Mouse (Mus musculus) 3T3-L1 (cell line): ENCODE data around the gene Wwc2.

Source experiments
- DNase-seq: peaks from one replicate; pipeline ENCODE4 v3.0.0-alpha.2; 2015; ENCODE audit warnings: low read depth, low spot score

The Wwc2 gene

DNA sequence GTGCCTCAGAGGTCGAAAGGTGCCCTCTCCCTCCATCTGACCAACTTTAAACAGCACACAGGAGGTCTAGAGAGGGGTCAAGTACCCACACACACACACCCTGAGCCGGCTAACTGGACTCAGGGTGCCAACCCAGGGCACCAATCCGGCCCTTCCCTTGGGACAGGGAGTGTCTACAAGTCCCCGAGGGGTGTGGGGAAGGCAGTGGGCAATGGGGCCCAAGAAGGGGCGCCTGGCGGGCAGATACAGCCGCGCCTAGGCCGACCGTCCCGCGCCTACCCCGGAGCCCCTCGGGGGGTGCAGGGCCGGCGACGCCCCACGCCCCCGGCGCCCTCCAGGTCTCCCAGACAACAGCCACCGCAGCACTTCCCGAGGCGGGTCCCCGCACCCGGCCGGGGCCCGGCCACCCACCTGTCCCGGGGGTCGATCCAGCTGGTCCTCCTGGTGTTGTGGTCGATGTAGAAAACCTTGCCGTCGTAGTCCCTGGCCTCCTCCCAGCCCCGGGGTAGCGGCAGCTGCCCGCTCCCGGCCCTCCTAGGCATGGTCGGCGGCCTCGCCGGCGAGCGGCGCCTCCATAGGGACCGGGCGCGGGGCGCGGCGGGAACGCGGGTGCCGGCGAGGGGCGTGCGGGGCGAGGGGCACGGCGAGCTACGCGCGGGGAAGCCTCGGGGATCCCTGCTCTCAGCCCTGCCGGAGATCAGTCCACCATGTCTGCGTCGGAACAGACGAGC, 904 bp downstream of the Wwc2 start:
- peak; percentile 39 for DNase-seq

DNA sequence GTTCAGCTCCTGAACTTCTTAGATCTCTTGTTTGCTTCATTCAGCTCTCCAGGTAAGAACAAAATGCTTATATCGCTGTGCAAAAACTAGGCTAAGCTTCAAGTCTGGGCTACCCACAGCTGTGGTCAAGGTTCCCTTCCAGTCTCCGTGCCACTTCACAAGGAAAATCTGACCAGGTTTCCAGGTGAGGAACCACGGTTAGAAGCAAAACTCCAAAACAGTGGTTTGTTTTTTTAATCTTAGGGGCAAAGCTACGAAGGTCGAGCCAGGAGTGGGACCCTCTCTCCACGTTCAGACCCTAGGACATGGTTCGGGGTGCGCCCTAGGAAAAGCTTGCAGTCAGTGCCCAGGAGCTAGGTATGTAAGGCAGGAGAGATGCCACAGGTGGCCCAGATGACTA, 1.5 kb downstream of the Wwc2 start:
- DNase-seq: peak; percentile 25

DNA sequence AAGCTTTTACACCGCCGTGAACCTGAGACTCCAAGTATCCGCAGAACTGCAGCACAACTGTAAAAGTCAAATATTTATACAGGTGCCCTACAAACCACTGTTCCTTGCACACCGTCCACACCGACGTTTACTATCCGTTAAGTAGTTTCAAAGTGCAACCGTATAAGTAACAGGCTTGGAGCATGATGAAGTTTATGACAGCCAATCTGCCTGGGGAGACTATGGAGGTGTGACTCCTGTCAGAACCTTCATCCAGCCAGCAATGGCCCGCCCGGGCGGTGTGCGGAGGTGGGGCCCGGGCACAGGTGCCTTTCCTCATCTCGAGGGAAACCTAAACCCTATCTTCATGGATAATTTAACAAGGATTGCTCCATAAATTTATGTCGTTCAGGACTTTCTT, 2.6 kb downstream of the Wwc2 start:
- no peak for DNase-seq

DNA sequence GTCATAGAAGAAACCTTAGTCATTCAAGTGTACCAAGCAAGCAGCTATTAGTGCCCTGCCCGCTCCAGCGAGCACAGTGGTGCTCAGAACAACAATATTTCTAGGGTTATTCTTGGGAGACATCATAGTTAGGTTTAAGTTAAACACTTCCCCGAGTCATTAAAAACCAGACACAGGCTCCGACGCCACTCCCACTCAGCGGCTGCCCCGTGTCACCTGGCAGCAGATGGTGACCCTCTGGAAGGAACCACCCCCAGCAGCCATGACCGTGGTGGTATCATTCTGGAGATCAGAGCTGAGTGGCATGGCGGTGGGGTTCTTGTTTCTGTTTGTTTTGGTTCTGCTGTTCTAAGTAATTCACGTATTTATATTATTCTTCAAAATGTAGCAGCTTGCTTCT, 5.1 kb downstream of the Wwc2 start:
- DNase-seq: no peak

DNA sequence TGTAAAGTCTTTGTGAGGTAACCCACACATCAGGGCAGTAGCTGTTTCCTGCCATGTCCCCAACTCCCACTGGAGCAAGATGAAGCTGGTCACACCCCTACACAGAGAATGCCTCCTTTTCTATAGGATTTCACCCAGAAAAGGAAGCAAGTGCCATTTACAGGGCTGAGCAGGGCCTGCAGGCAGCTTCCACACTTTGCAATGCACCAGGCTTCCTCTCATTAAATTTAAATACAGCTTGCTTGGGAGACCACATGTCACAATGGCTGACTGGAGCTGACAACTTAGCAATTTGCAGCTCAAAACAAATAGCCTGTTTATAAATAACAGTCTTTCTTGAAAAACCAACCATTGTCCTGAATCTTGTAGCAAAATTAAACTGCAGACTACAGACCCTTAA, 5.5 kb downstream of the Wwc2 start:
- DNase-seq: no peak

DNA sequence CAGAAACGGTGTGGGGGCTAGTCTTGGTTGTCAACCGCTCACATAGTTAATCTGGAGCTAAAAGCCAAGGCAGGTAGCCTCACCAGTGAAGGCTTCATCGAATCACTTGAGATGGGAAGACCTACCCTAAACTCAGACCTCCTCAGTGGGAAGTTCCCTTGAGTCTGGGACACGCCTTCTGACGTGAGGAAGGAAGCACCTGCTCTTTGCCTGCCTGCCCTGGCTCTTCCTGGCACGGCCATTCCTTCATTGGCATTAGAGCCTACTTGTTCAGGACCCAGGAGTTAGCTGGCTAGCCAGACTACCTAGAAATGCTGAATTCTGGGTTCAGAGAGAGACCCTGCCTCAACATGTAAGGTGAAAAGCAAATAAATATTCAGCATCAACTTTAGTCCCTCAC, 9.6 kb downstream of the Wwc2 start:
- DNase-seq: no peak

DNA sequence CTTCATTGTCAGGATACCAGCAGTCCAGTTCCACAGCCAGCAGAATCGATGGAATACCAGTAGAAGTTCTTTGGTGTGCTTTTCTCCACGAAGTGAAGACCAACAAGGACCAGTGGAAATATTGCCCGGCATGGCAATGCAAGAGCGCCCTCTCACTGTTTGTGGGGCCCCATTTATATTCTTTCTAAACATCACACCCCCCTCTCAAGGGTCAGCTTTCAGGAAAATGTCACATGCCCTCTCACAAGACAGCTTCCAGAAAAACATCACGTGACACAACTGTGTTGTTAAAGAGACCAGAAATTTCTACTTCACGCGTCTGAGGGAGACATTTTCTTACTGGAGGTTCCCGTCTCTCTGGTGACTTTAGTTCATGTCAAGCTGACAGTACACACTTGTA, 10.8 kb downstream of the Wwc2 start:
- DNase-seq: no peak

DNA sequence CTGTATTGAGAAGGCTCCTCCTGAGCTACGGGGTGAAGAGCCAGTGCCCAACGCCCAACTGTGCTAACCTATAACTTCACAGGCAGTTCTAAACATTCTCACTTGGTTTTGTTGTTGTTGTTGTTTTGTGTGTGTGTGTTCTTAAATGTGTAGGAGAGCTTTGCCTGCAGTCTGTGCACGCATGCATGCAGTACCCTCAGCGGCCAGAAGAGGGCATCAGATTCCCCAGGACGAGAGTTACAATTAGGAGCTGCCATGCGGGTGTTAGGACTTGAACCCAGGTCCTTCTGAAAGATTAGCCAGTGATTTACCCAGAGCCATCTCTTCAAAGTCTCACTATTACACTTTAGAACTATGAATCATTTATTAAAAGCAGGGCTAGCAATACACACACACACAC, 12.0 kb downstream of the Wwc2 start:
- DNase-seq: peak; percentile 21

DNA sequence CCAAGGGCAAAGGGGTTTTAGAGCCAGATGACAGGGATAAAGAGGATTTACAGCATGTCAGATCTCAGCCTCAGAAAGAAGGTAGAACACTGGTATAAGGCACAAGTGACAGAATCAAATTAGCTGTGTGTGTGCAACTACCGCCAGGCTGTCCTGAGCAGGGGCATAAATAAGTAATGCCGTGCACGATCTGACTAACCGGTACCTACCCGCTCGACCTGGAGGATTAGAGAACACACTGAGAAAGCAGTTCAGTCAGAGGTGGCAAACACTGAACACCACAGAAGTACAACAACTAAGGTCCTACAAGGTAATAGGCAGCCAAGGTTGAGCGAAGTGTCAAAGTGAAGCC, 15.8 kb downstream of the Wwc2 start:
- no peak for DNase-seq

DNA sequence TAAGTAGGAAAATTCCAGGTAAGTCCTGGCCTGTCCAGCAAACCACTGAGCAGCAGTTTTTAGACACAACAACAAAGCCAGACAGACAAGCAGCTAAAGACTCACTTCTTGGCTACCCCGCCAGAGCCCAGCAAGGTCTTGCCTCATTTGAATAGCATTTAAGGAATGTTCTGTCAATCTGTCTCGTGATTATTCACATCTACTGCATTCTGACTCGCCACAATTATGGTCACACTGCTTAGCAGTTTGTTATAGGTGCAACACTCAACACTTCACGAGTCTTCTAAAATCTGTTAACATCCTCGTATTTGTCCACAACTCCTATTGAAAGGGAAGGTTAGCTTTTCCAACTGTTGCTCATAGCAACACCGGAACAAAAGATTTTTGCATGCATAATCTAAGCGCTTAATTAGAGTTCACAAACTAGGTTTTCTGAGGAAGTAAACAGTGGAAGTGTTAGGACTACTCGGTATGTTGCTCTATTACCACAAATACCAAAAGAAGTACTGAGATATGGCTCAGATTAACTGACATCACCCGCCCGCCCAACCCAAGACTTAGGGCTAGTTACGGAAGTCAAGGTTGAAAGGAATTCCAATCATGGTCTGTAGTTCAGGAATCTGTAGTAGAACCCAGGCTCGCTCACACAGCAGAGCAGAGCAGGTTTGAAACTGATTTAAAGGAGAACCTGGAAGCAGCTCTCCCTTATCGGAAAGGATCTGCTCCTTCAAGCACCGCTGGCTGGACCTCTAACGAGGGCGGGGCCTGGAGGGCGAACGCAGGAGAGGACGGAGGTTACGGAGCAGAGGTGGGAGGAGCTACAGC, 16.4 kb downstream of the Wwc2 start:
- DNase-seq: peak; percentile 87

DNA sequence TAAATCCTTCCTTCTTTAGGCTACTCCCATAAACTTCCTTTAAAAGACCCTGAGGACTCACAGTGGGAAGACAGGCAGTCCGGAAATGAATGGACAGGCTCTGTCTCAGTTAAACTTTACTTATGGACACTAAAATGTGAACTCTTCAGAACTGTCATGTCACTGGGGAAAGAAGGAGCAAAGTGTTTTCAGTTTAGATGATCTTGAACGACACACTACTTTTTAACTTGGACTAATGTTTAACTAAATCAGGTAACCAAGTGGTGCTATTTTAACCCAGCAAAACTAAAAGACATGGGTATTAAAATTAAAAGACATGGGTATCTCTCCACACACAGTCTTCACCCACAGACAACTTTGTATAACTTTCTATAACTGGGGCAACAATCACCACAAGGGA, 19.6 kb downstream of the Wwc2 start:
- DNase-seq: no peak

DNA sequence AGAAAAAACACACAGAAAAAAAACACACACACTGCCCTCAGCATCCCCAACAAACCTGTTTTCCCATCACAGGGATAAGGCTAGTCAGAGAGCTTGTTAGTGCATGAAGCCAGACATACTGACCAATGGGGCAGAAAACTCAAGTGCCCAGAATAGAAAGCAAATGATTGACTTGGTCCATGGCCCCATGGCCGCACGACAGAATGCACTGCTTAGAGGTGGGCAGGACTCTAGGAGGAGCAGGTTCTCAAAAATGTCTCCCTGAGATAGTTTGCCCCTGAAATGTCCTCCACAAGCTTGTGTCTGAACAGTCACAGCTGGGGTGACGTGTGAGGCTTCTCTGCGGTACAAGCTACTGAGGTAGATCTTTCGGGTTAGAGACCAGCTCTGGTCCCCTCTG, 20.1 kb downstream of the Wwc2 start:
- no peak for DNase-seq

DNA sequence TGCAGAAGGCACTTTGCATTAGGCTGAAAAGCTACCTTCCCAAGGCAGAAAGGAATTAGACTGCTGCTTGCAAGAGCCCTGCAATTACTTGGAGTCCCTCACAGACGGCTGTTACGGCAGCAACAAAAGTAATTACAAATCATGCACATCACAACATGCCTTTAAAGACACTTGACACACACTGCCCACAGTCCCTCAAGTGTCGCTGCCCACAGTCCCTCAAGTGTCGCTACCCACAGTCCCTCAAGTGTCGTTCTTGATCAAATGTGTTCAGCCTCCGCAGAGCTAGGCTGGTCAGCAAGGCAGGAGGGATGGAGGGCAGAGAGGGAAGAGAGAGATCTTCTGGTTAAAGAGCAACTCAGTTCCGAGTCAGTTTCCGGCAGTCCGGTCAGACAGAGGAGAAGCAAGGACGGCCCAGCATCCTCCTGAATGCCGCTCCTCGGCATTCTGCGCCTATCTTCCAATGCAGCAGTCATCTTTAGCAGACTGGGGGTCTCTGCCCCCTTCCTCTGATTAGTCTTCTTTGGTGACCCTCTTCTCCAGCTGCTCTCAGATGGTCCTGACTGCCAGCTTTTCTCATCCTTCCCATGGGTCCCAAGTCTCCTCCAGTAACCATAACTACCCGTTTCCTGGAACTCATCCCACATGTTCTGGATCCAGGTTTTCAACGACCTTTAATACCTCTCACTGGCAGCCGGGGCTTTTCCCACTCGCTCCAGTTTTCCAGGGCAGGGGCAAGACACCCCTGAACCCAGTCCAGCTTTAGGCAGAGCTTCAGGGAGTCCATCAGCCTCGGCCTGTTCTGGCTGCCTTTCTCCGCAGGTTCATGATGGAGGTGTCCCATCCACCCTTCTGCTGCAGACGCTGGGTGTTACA, 23.4 kb downstream of the Wwc2 start:
- DNase-seq: no peak

DNA sequence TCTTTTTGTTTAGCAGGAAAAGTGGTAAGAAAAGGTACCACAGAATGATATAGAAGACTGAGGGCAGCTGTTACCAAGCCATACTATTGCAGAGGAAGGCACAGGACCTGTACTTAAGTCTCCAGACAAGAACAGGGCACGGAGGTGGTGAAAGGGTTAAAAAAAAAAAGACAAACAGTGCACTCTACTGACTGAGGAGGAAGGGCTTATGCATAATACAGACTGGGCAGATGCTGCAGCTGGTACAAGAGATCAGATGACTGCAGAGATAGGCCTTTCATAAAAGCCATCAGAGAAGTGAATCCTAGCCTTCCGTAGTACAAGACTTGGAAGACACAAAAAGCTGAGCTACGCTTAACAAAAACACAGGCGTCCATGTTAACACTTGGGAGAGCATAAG, 28.2 kb downstream of the Wwc2 start:
- DNase-seq: no peak

DNA sequence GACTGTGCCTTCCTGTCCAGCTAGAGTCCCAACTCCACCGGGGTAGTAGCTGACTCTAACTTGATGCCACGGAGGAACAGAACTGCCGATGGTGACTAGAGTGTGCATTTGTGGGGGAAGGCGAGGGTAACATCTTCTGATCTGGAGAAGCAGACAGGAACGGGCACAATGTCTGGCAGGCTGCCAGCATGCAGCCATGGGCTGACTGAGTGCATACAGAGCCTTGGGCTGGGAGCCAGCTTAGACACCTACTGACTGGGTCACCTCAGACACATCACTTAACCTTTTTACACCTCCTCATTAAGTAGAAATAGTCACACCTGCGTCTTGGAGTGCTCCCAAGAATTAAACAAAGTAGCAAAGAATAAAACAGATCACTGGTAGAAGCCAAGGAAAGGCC, 28.7 kb downstream of the Wwc2 start:
- no peak for DNase-seq

DNA sequence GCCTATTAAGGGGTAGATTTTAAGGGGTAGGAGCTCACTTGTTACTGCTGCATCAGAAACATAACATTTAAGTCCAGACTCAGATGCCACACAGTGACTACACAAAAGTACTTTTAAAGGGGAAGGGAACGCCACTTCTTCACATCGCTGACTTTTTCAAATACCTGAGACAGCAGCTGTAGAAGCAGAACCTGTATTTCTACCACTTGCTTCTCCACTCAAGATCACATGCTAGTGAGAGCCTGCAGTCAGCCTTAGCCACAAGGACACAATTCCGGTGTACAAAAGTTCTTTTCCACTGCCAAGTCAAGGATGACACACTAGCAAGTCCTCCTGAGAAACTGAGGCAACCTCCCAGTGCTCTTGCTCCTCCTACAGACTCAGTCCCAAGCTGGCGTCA, 33.2 kb downstream of the Wwc2 start:
- no peak for DNase-seq

DNA sequence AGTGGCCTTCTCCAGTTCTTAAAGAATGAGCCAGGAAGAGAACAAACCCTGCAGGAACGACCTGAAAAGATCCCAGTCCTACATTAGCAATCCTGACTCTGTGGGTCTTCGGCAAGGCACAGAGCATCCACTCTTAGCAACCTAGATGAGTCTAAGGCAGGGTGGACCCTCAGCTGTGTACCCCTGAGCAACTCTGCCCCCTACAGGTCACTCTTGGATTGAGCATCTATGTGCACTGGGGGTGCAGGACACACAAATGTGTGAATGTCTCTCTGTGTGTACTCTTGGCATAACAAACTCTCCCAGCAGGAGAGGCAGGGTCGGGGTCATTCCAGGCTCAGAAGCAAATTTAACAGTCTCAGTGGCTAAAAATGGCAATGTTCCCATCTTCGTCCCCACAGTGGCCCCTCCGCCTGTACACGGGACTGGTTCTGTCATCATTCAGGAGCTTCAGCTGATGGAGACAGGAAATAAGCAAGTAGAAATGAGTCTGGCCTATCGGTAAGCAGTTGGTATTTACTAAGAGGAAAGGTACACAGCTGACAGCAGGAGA, 39.3 kb downstream of the Wwc2 start:
- DNase-seq: peak; percentile 28

DNA sequence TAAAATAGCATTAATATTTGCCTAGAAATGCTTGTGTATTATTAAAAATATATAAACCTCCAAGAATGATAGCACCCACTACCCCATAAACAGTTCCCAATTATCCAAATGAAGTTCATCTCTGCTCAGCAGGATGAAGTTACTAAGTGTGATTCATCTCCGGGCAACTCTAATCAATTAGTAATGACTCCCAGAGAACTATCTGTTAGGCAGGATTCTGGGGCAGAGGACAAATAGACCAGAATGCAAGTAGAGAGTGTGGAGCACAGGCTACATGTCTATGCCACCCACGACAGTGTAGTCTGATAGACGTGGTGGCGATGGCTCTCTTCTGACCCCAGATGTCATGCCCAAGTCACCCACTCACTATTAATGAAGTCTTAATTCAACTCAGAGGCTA, 41.9 kb downstream of the Wwc2 start:
- no peak for DNase-seq

DNA sequence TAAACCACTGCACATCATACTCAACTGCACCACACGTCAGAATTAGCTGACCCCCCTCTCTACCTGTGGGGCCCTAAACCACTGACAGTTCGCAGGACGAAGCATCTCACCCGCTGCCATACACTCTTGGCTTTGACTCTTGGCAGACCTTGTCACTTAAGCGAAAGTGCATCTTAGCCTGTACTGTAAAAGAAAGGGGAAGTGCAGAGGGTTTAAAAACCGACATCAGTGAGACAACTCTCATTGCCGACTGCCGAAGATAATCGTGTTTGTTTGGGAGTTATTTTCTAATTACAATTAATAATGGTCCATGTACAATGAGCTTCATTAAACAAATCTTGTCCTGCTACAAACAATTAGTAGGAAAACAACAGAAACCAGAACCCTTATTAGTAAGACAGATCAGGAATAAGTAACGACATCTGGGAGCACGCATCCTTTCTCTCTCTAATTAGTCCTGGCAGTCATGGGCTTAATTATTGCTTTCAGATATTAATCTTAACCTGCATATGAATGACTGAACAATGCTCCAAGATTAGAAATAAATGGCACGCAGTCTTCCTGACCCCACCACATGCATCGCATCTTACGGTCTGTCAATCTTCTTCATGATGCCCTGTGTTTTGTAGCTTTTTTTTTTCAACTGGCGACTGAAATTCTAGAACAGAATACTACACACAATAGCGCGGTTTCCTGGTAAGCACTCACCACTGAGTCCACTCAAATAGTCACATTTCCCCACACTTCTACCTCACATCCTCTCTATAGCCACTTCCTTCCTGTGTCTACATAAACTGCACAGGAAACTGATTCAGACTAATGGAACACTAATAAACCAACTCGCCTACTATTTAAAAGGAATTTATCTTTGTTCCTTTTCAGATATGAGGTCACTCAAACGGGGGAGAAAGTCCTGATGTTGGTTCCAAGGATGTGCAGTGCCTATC, 42.8 kb downstream of the Wwc2 start:
- no peak for DNase-seq

DNA sequence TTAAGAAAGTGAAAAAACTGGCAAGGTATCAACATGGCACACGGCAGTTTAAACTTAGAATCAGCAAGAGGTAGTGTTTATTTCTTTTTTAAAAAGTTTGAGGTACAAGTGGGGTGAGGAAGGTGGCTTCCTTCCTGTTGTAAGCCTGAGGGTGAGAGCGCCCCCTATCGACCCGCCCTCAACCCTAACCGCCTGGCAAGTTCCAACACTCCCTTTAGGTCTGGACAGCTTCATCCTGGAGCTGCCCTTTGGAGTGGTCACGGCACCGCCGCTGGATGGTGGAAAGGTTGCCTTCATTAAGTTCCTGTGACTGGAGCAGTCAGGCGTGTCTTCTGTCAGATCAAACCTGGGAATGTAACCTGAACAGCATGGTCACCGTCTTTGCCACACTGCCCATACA, 47.7 kb downstream of the Wwc2 start:
- DNase-seq: no peak

DNA sequence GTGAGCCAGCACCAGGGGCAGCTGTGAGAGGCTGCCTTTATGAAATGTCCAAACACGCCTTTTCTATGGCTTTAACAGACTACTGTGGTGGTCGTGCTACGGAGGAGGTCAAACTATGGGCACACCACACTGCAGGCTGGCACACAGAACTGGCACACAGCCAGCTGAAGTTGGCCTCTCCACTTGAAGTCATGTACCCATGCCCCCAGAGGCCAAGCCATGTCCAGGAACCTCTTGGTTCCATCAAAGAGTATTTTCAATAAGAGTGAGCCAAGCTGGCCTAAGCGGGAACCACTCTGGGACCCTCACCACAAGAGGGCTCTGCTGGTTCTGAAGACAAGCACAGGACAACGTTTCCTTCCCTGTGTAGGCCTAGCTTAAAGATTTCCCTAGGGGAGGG, 49.7 kb downstream of the Wwc2 start:
- no peak for DNase-seq
